Mouse (Mus musculus) colon, adult 2 months (tissue): Measurements from ENCODE around the gene Dnaaf5. TPM values are rescaled to one million over a fixed set of nuclear protein-coding genes. Genes with fewer than 3 reads are reported as not detected.

Experiments used
- polyA plus RNA-seq: library from polyadenylated mRNA; depleted of rRNA; stranded (reverse); fragments of >200 nt; gene quantifications from 2 replicates; pipeline ENCODE4 v1.2.3, GENCODE M21; 2012; rRNA removed

The Dnaaf5 gene
- polyA plus RNA-seq = 18.3 and 19.0 TPM in 2 replicates

GRCm38 (mm10) chr5:139149681-139150602, at the start of gene Dnaaf5, which contains the start of gene Prkar1b:
Dnaaf5 (plus strand) TSS chr5:139150223.
Prkar1b (minus strand) TSS chr5:139150001.

GRCm38 (mm10) chr5:139199995-139200769, 50.2 kb downstream of the Dnaaf5 start, which contains the start of gene Sun1:
Sun1 (plus strand) TSS chr5:139200637.

Other genes with a start within 250 kb of the Dnaaf5 start
- gene Pdgfa, start 152.9 kb upstream of the Dnaaf5 start, polyA plus RNA-seq = 92.1 and 93.9 TPM in 2 replicates
- gene Prkar1b, start 222 bp upstream of the Dnaaf5 start, polyA plus RNA-seq = 7.9 and 9.5 TPM in 2 replicates
- gene Sun1, start 50.4 kb downstream of the Dnaaf5 start, polyA plus RNA-seq = 39.5 and 43.9 TPM in 2 replicates
- 137 and 211 TPM in 2 replicates for gene Get4, start 102.1 kb downstream of the Dnaaf5 start, polyA plus RNA-seq
- gene Adap1, start 175.4 kb downstream of the Dnaaf5 start, polyA plus RNA-seq = 48.1 and 55.7 TPM in 2 replicates
- 62.7 and 94.9 TPM in 2 replicates for gene Cox19, start 201.2 kb downstream of the Dnaaf5 start, polyA plus RNA-seq
- gene Cyp2w1, start 202.4 kb downstream of the Dnaaf5 start, polyA plus RNA-seq = 15.3 and 18.1 TPM in 2 replicates
- 7.0 and 8.2 TPM in 2 replicates for gene Gpr146, start 227.5 kb downstream of the Dnaaf5 start, polyA plus RNA-seq